Mouse (Mus musculus) midbrain, embryonic 12.5 days (tissue): ENCODE measurements around the gene Ptcd2. TPM values are rescaled to one million over a fixed set of nuclear protein-coding genes. Genes with fewer than 3 reads are reported as not detected.
A peak's percentile ranks its signal among the peaks of the same experiment; 100 is the strongest.

Source experiments
- ATAC-seq: fragments of 200-750 bp; cut with Nextera tagmentation; 2 replicates; pipeline ENCODE4 v1.8.0; 2017; ENCODE audit warnings: low read depth, moderate TSS enrichment, moderate library complexity; ENCODE audit not compliant: low FRiP score
- H3K27ac ChIP-seq: fragments of 300-500 bp; sonication (generic); replicated peaks from 2 replicates; pipeline ENCODE4 v1.5.1; 2016; ENCODE audit warnings: mild to moderate bottlenecking
- H3K27me3 ChIP-seq: fragments of 300-500 bp; sonication (generic); 2 replicates; pipeline ENCODE4 v1.6.1; 2016; ENCODE audit warnings: mild to moderate bottlenecking
- H3K36me3 ChIP-seq: fragments of 300-500 bp; sonication (generic); 2 replicates; pipeline ENCODE4 v1.6.1; 2016
- H3K4me1 ChIP-seq: fragments of 300-500 bp; sonication (generic); 2 replicates; pipeline ENCODE4 v1.6.1; 2016
- H3K4me2 ChIP-seq: fragments of 300-500 bp; sonication (generic); replicated peaks from 2 replicates; pipeline ENCODE4 v1.6.1; 2016; ENCODE audit warnings: mild to moderate bottlenecking, moderate library complexity
- H3K4me3 ChIP-seq: fragments of 300-500 bp; sonication (generic); 2 replicates; pipeline ENCODE4 v1.5.1; 2016; ENCODE audit warnings: mild to moderate bottlenecking
- H3K9ac ChIP-seq: fragments of 300-500 bp; sonication (generic); replicated peaks from 2 replicates; pipeline ENCODE4 v1.6.1; 2016; ENCODE audit warnings: mild to moderate bottlenecking, moderate library complexity
- H3K9me3 ChIP-seq: fragments of 300-500 bp; sonication (generic); 2 replicates; pipeline ENCODE4 v1.6.1; 2016; ENCODE audit warnings: mild to moderate bottlenecking
- WGBS: fragments of 180-500 bp; shearing (Covaris S2); methylation state at CpG from one replicate; pipeline ENCODE4 v1.1.7; 2016; 5-methylcytosine and 5-hydroxymethylcytosine counted together
- polyA plus RNA-seq: library from polyadenylated mRNA; unstranded; fragments of >200 nt; fragmentation: Nextera tagmentation; extraction: Ambion mirVana; gene quantifications from 2 replicates; pipeline ENCODE4 v1.2.1, GENCODE M21; 2016

Gene Ptcd2
- polyA plus RNA-seq, 1 experiment from 2014 or later, result 48.4 TPM

DNA sequence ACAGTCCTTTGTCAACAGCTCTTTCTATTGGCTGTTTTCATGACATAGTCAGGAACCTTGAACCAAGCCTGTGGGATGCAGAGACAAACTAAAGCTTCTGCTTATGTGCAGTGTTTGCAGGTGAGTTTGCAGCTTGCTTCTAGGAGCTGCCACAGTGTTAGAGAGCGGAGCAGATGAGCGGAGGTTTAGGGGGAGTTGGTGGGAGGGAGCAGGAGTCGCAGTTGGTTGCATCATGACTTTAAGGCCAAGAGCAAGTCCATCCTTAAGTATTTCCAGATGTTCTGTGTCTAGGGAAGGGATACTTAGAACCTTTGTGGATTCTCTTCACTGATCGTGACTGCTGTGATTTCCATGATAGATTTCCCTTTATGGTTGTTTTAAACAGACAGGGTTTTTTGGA is 29.7 kb upstream of the Ptcd2 start:
- H3K27ac ChIP-seq, result no peak overlapping the region
- 84% methylated on average over 4 of the region's 4 CpGs for WGBS
- no peaks in the 10 kb centered on the region for H3K9me3 ChIP-seq
- H3K4me1 ChIP-seq, result peaks cover 3% of the 10 kb centered on the region; the same call in 1 of the 2 replicates
- H3K4me2 ChIP-seq, result no peak overlapping the region
- no peak overlapping the region for H3K4me3 ChIP-seq
- H3K27me3 ChIP-seq, result no peaks in the 10 kb centered on the region
- no peak overlapping the region for H3K9ac ChIP-seq
- ATAC-seq, result no peak
- H3K36me3 ChIP-seq, result no peaks in the 10 kb centered on the region

DNA sequence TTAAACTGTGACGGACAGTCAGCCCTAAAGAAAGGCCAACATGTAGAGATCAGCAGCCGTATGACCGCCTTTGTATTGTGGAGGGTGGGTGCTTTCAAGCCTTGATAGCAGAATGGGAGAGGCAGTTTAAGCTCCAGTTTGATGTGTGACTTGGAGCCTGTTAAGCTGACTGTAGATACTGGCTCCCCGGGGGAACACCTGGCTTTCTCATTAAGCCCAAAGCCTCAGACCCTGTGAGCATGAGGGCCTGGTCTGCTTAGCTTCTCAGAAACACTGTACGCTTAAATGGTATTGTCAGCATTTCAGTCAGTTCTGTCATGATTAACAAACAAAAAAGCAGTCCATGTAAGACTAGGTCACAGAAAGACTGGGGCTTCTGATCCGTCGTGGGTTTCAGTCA is 29.2 kb upstream of the Ptcd2 start:
- peak overlapping the region; percentile 5; the same call in 1 of the 2 replicates for H3K9ac ChIP-seq
- peaks cover 3% of the 10 kb centered on the region; the same call in 1 of the 2 replicates for H3K4me1 ChIP-seq
- no peak overlapping the region for H3K4me3 ChIP-seq
- no peaks in the 10 kb centered on the region for H3K27me3 ChIP-seq
- WGBS, result 81% methylated on average over 7 of the region's 7 CpGs
- H3K9me3 ChIP-seq, result no peaks in the 10 kb centered on the region
- no peak overlapping the region for H3K4me2 ChIP-seq
- ATAC-seq, result no peak
- 0 out of 2 replicates have a peak overlapping the region, but pooled peaks have one; percentile 30 for H3K27ac ChIP-seq
- no peaks in the 10 kb centered on the region for H3K36me3 ChIP-seq

DNA sequence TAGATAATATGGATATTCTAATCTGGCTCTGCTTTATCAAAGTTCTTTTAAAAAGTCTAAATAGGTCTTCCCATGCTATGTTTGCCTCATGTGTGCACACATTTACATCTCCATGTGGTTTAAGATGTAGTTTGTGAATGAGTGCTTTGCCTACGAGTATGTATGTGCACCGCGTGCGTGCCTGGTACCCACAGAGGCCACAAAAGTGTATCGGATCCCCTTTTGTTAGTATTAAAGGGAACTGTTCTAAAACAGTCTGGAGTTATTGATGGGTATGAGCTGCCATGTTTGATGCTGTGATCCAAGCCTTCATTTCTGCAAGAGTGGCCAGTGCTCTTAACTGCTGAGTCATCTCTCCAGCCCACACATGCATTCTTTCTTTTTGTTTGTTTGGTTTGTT is 26.8 kb upstream of the Ptcd2 start:
- Histone ChIP-seq H3K9me3 (no peaks in the 10 kb centered on the region), H3K27me3 (no peaks in the 10 kb centered on the region), H3K4me1 (peaks cover 3% of the 10 kb centered on the region; the same call in 1 of the 2 replicates), H3K4me3 (no peak overlapping the region), H3K27ac (no peak overlapping the region), H3K4me2 (no peak overlapping the region), H3K9ac (no peak overlapping the region), H3K36me3 (no peaks in the 10 kb centered on the region)
- 90% methylated on average over 5 of the region's 5 CpGs for WGBS
- no peak for ATAC-seq

DNA sequence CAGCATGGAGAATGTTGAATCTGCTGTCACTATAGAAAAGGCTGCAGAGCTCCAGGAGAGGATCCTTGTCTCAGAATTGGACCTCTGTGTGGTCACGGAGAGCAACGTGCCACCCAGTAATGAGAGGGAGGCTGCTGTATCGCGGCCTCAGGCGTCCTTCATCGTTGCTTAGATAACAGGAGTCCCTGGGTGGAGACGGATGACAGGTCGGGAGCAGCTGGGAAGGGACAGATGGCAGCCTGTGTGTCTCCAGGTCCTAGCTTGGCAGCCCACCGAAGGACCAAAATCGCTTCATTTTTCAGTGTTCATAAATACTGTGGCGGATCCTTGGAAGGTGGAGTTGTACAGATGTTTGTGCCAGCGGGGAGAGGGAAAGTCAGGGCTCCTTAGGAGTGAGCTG is 24.6 kb upstream of the Ptcd2 start:
- Histone ChIP-seq H3K9ac (no peak overlapping the region), H3K9me3 (no peaks in the 10 kb centered on the region), H3K27ac (no peak overlapping the region), H3K4me3 (no peak overlapping the region), H3K36me3 (no peaks in the 10 kb centered on the region), H3K4me2 (no peak overlapping the region), H3K4me1 (no peaks in the 10 kb centered on the region), H3K27me3 (no peaks in the 10 kb centered on the region)
- no peak for ATAC-seq
- WGBS, result 82% methylated on average over 12 of the region's 12 CpGs

GRCm38 (mm10) chr13:99367554-99368174 is 23.2 kb upstream of the Ptcd2 start:
- H3K4me3 ChIP-seq, result no peak overlapping the region
- peaks cover 9% of the 10 kb centered on the region; the same call in 1 of the 2 replicates for H3K36me3 ChIP-seq
- no peak for ATAC-seq
- 92% methylated on average over 12 of the region's 12 CpGs for WGBS
- H3K27ac ChIP-seq, result no peak overlapping the region
- H3K9me3 ChIP-seq, result no peaks in the 10 kb centered on the region
- no peaks in the 10 kb centered on the region for H3K4me1 ChIP-seq
- H3K9ac ChIP-seq, result no peak overlapping the region
- no peaks in the 10 kb centered on the region for H3K27me3 ChIP-seq
- H3K4me2 ChIP-seq, result no peak overlapping the region

GRCm38 (mm10) chr13:99366422-99367175 is 22.1 kb upstream of the Ptcd2 start:
- WGBS, result 93% methylated on average over 5 of the region's 5 CpGs
- H3K9ac ChIP-seq, result no peak overlapping the region
- no peaks in the 10 kb centered on the region for H3K27me3 ChIP-seq
- H3K9me3 ChIP-seq, result no peaks in the 10 kb centered on the region
- H3K27ac ChIP-seq, result no peak overlapping the region
- no peaks in the 10 kb centered on the region for H3K4me1 ChIP-seq
- H3K4me2 ChIP-seq, result no peak overlapping the region
- H3K4me3 ChIP-seq, result no peak overlapping the region
- peaks cover 9% of the 10 kb centered on the region; the same call in 1 of the 2 replicates for H3K36me3 ChIP-seq
- ATAC-seq, result no peak

- H3K36me3 ChIP-seq, result peaks cover 13% of the 10 kb centered on the region; the same call in 1 of the 2 replicates
- H3K27me3 ChIP-seq, result no peaks in the 10 kb centered on the region
- no peak for ATAC-seq
- no peak overlapping the region for H3K4me3 ChIP-seq
- 54% methylated on average over 4 of the region's 4 CpGs for WGBS
- no peaks in the 10 kb centered on the region for H3K4me1 ChIP-seq
- H3K4me2 ChIP-seq, result no peak overlapping the region
- no peaks in the 10 kb centered on the region for H3K9me3 ChIP-seq
- no peak overlapping the region for H3K27ac ChIP-seq
- H3K9ac ChIP-seq, result no peak overlapping the region
Measured at GRCm38 (mm10) chr13:99363866-99364265, 19.4 kb upstream of the Ptcd2 start.

DNA sequence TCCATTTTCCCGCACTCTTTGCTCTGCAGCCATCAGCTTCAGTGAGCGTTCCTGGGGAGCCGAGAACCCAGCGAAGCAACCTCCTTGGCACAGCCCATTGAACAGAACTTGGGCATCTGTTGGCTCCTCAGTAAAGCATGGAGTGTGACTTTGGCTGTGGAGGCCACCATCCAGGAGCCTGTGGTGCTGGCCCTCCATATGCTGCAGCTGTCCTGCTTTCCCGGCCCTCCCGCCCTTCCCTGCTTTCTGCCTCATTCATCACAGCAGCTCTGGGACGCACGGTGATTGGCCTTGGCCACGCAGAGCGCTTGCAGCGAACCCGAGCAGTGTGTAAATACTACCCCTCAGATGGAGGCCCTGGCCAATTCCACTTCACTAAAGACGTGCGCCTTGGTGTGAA is 14.4 kb upstream of the Ptcd2 start:
- H3K4me1 ChIP-seq, result no peaks in the 10 kb centered on the region
- 0 out of 2 replicates have a peak overlapping the region, but pooled peaks have one; percentile 0 for H3K27ac ChIP-seq
- H3K9me3 ChIP-seq, result no peaks in the 10 kb centered on the region
- no peak overlapping the region for H3K9ac ChIP-seq
- H3K27me3 ChIP-seq, result no peaks in the 10 kb centered on the region
- no peak overlapping the region for H3K4me2 ChIP-seq
- no peak for ATAC-seq
- WGBS, result 83% methylated on average over 14 of the region's 14 CpGs
- peaks cover 14% of the 10 kb centered on the region; the same call in 1 of the 2 replicates for H3K36me3 ChIP-seq
- H3K4me3 ChIP-seq, result no peak overlapping the region

DNA sequence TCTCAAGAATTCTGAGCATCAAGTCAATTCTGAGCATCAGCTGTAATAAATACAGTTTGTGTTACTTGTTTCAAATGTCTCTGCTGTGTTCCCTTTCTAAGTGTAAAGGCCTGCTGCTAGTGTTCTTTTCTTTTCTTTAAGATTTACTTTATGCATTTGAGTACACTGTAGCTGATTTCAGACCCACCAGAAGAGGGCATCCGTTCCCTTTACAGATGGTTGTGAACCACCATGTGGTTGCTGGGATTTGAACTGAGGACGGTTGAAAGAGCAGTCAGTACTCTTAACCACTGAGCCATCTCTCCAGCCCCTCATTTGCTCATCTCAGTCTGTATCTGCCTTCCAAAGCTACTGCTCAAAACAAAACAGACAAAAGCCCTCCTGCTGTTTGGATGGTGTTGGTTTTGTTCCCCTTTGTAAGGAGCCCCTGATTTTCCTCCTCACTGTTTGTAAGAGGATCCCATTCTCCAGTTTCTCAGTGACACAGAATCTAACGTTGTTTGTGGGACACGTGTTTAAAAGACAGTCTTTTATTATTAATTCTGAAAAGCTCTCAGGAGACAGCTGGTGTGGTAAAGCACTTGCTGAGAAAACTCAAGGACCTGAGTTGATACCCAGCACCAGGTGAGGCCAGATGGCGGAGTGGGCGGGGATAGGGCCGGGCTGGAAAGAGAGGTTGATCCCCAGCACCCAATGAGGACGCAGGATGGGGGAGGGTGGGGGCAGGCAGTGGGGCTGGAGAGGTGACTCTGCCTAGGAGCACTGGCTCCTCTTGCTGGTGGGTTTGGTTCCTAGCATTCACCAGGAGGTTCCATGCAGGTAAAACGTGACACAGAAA is 12.1 kb upstream of the Ptcd2 start:
- Histone ChIP-seq H3K9me3 (no peaks in the 10 kb centered on the region), H3K4me2 (no peak overlapping the region), H3K4me3 (no peak overlapping the region), H3K36me3 (0 out of 2 replicates have a peak, but pooled peaks cover 6% of the 10 kb centered on the region), H3K27ac (no peak overlapping the region), H3K27me3 (no peaks in the 10 kb centered on the region), H3K4me1 (0 out of 2 replicates have a peak, but pooled peaks cover 5% of the 10 kb centered on the region), H3K9ac (no peak overlapping the region)
- ATAC-seq, result no peak
- WGBS, result 35% methylated on average over 9 of the region's 9 CpGs

GRCm38 (mm10) chr13:99355861-99356260 is 11.4 kb upstream of the Ptcd2 start:
- 91% methylated on average over 7 of the region's 7 CpGs for WGBS
- Histone ChIP-seq H3K4me2 (no peak overlapping the region), H3K9ac (no peak overlapping the region), H3K4me3 (no peak overlapping the region), H3K4me1 (0 out of 2 replicates have a peak, but pooled peaks cover 5% of the 10 kb centered on the region), H3K27ac (no peak overlapping the region), H3K36me3 (0 out of 2 replicates have a peak, but pooled peaks cover 14% of the 10 kb centered on the region), H3K9me3 (no peaks in the 10 kb centered on the region), H3K27me3 (no peaks in the 10 kb centered on the region)
- no peak for ATAC-seq

GRCm38 (mm10) chr13:99355072-99355471 is 10.6 kb upstream of the Ptcd2 start:
- ATAC-seq, result no peak
- 90% methylated on average over 6 of the region's 6 CpGs for WGBS
- H3K27ac ChIP-seq, result no peak overlapping the region

More at GRCm38 (mm10) chr13:99355072-99355471, 10.6 kb upstream of the Ptcd2 start:
- Histone ChIP-seq H3K9me3 (no peaks in the 10 kb centered on the region), H3K4me1 (0 out of 2 replicates have a peak, but pooled peaks cover 5% of the 10 kb centered on the region), H3K4me2 (no peak overlapping the region), H3K4me3 (no peak overlapping the region), H3K36me3 (0 out of 2 replicates have a peak, but pooled peaks cover 16% of the 10 kb centered on the region), H3K9ac (no peak overlapping the region), H3K27me3 (no peaks in the 10 kb centered on the region)
